ENCODE assay signal across 18 mouse cellular contexts in genomic region chr10:8951236-8951825, GRCm38 (mm10).
DNase-seq lines count a peak whose midpoint lies in the region; ATAC-seq lines count a peak whose summit lies in the region.
"Had no signal": no experiment of that assay in that cellular context is flagged by ENCODE, and none has a peak within 500 bp of the region (broad histone marks: within the 10 kb centered on the region; RNA-seq: fewer than 3 reads in every experiment).

No protein-coding gene starts in this region.

- H3K27ac ChIP-seq in forebrain, embryonic 16.5 days (ENCODE audit: low read length), result no peak overlapping the region
- H3K27ac ChIP-seq in liver, embryonic 12.5 days, result no peak overlapping the region
- H3K27ac ChIP-seq: forebrain, embryonic 15.5 days; heart, embryonic 10.5 days; hindbrain, embryonic 15.5 days had no signal

- no peak overlapping the region for H3K9ac ChIP-seq in forebrain, embryonic 16.5 days (replicated peaks; ENCODE audit: low read depth, low read length)
- no peak overlapping the region for H3K9ac ChIP-seq in liver, embryonic 12.5 days
- H3K9ac ChIP-seq: forebrain, embryonic 15.5 days; hindbrain, embryonic 15.5 days; lung, embryonic 14.5 days had no signal

- no peak for ATAC-seq in forebrain, embryonic 16.5 days
- ATAC-seq in liver, embryonic 12.5 days, result no peak
- ATAC-seq: forebrain, embryonic 15.5 days had no signal

- H3K4me1 ChIP-seq in forebrain, embryonic 16.5 days (replicated peaks; ENCODE audit: control insufficient read depth, insufficient read depth, low read length), result no peaks in the 10 kb centered on the region
- H3K4me1 ChIP-seq in liver, embryonic 12.5 days, result peaks cover 5% of the 10 kb centered on the region; the same call in 1 of the 2 replicates
- H3K4me1 ChIP-seq: forebrain, embryonic 15.5 days had no signal

- no peak overlapping the region for H3K4me2 ChIP-seq in forebrain, embryonic 16.5 days (ENCODE audit: low read length)
- no peak overlapping the region for H3K4me2 ChIP-seq in liver, embryonic 12.5 days
- H3K4me2 ChIP-seq: forebrain, embryonic 15.5 days; hindbrain, embryonic 15.5 days; lung, embryonic 14.5 days had no signal

- H3K27me3 ChIP-seq in forebrain, embryonic 16.5 days (replicated peaks; ENCODE audit: control insufficient read depth, insufficient read depth, low read length), result no peaks in the 10 kb centered on the region
- H3K27me3 ChIP-seq in liver, embryonic 12.5 days (replicated peaks), result no peaks in the 10 kb centered on the region
- H3K27me3 ChIP-seq: forebrain, embryonic 15.5 days; hindbrain, embryonic 15.5 days had no signal

- no peak overlapping the region for H3K4me3 ChIP-seq in forebrain, embryonic 16.5 days (replicated peaks; ENCODE audit: low read length)
- H3K4me3 ChIP-seq in liver, embryonic 12.5 days, result no peak overlapping the region
- H3K4me3 ChIP-seq: forebrain, embryonic 15.5 days; heart, embryonic 10.5 days; hindbrain, embryonic 15.5 days had no signal

- no peaks in the 10 kb centered on the region for H3K9me3 ChIP-seq in forebrain, embryonic 16.5 days (ENCODE audit: control insufficient read depth, low read length)
- no peaks in the 10 kb centered on the region for H3K9me3 ChIP-seq in liver, embryonic 12.5 days (replicated peaks)
- H3K9me3 ChIP-seq: forebrain, embryonic 15.5 days; heart, embryonic 10.5 days; hindbrain, embryonic 15.5 days had no signal

- 85% methylated on average over 10 of the region's 10 CpGs for WGBS in forebrain, embryonic 16.5 days
- 72% methylated on average over 10 of the region's 10 CpGs for WGBS in liver, embryonic 12.5 days (ENCODE audit: insufficient replicate concordance)

- peak; percentile 92 for DNase-seq in heart, adult 11 months
- DNase-seq in heart, postnatal 25 days (ENCODE audit: low spot score), result no peak
- peak; percentile 43 for DNase-seq in lung, postnatal 25 days (ENCODE audit: low spot score)
- DNase-seq in lung, postnatal 14 days, result no peak
- peak; percentile 56 to 60 for DNase-seq in adrenal gland, postnatal 36 days
- DNase-seq in testis, postnatal 14 days (ENCODE audit: low spot score), result peak; percentile 15
- DNase-seq: cerebellum, adult 11-12 months; cerebellum, postnatal 36 days; heart, postnatal 14 days; kidney, adult 11 months; kidney, postnatal 14 days; layer of hippocampus, adult 9-11 months; lung, embryonic 14.5 days had no signal

- intact Hi-C loops in heart, postnatal 25 days (cut with DNase I), result no loop called here

- no peaks in the 10 kb centered on the region for H3K36me3 ChIP-seq in forebrain, embryonic 16.5 days (ENCODE audit: control insufficient read depth, insufficient read depth)
- no peaks in the 10 kb centered on the region for H3K36me3 ChIP-seq in liver, embryonic 12.5 days
- H3K36me3 ChIP-seq: forebrain, embryonic 15.5 days; heart, embryonic 10.5 days; hindbrain, embryonic 15.5 days had no signal

Comparison
In these comparisons a context has a peak if more than half of its experiments do, and no peak if none do; other contexts are left out.
1. DNase-seq: peak in heart, adult 11 months (single experiment), lung, postnatal 25 days (single experiment), adrenal gland, postnatal 36 days (2 of 2) and testis, postnatal 14 days (single experiment); none in heart, postnatal 25 days (single experiment) and lung, postnatal 14 days (single experiment).